Mouse (Mus musculus) neural tube, embryonic 14.5 days (tissue): ENCODE measurements around the gene Thnsl2. TPM values are rescaled to one million over a fixed set of nuclear protein-coding genes. Genes with fewer than 3 reads are reported as not detected.

Source experiments
- ATAC-seq: fragments of 200-750 bp; cut with Nextera tagmentation; 2 replicates; pipeline ENCODE4 v1.8.0; 2017; ENCODE audit warnings: low read depth, mild to moderate bottlenecking, moderate TSS enrichment, moderate library complexity
- H3K27ac ChIP-seq: fragments of 300-500 bp; sonication (generic); 2 replicates; pipeline ENCODE4 v1.5.1; 2014; ENCODE audit warnings: low read depth, mild to moderate bottlenecking, control low read depth, low read length, moderate library complexity, mixed read lengths
- H3K27me3 ChIP-seq: fragments of 300-500 bp; sonication (generic); 2 replicates; pipeline ENCODE4 v1.6.1; 2014; ENCODE audit warnings: low read length; ENCODE audit not compliant: control insufficient read depth, insufficient read depth
- H3K36me3 ChIP-seq: fragments of 300-500 bp; sonication (generic); 2 replicates; pipeline ENCODE4 v1.6.1; 2014; ENCODE audit warnings: low read length, mixed read lengths; ENCODE audit not compliant: control insufficient read depth, insufficient read depth
- H3K4me1 ChIP-seq: fragments of 300-500 bp; sonication (generic); 2 replicates; pipeline ENCODE4 v1.6.1; 2014; ENCODE audit warnings: low read length; ENCODE audit not compliant: control insufficient read depth, insufficient read depth
- H3K4me2 ChIP-seq: fragments of 300-500 bp; sonication (generic); 2 replicates; pipeline ENCODE4 v1.6.1; 2014; ENCODE audit warnings: mild to moderate bottlenecking, low read depth, low read length, control low read depth
- H3K4me3 ChIP-seq: fragments of 300-500 bp; sonication (generic); 2 replicates; pipeline ENCODE4 v1.5.1; 2014; ENCODE audit warnings: low read depth, low read length, control low read depth, mixed read lengths
- H3K9ac ChIP-seq: fragments of 300-500 bp; sonication (generic); replicated peaks from 2 replicates; pipeline ENCODE4 v1.6.1; 2014; ENCODE audit warnings: low read depth, mild to moderate bottlenecking, control low read depth, low read length, mixed read lengths
- H3K9me3 ChIP-seq: fragments of 300-500 bp; sonication (generic); 2 replicates; pipeline ENCODE4 v1.6.1; 2016; ENCODE audit warnings: low read length; ENCODE audit not compliant: control insufficient read depth
- WGBS: fragments of 180-500 bp; shearing (Covaris S2); extraction: QIAGEN DNeasy Blood & Tissue Kit; methylation state at CpG from one replicate; pipeline ENCODE4 v1.1.7; 2014; 5-methylcytosine and 5-hydroxymethylcytosine counted together
- polyA plus RNA-seq: library from polyadenylated mRNA; unstranded; fragments of >200 nt; fragmentation: Nextera tagmentation; extraction: Ambion mirVana; gene quantifications from 2 replicates; pipeline ENCODE4 v1.2.1, GENCODE M21; 2014

Gene Thnsl2
- polyA plus RNA-seq, 1 experiment from 2014 or later = 4.6 TPM

GRCm38 (mm10) chr6:71164394-71164793, 20.2 kb upstream of the Thnsl2 start:
- Histone ChIP-seq H3K4me3 (no peak overlapping the region), H3K9me3 (no peaks in the 10 kb centered on the region), H3K4me2 (no peak overlapping the region), H3K9ac (no peak overlapping the region), H3K27me3 (no peaks in the 10 kb centered on the region), H3K4me1 (no peaks in the 10 kb centered on the region), H3K27ac (no peak overlapping the region), H3K36me3 (no peaks in the 10 kb centered on the region)
- 36% methylated on average over 6 of the region's 6 CpGs for WGBS
- ATAC-seq = no peak

GRCm38 (mm10) chr6:71162269-71162668, 18.0 kb upstream of the Thnsl2 start:
- Histone ChIP-seq H3K27ac (no peak overlapping the region), H3K27me3 (no peaks in the 10 kb centered on the region), H3K9ac (no peak overlapping the region), H3K4me3 (no peak overlapping the region), H3K4me1 (no peaks in the 10 kb centered on the region), H3K4me2 (no peak overlapping the region), H3K36me3 (no peaks in the 10 kb centered on the region), H3K9me3 (no peaks in the 10 kb centered on the region; the same call in 1 of the 2 replicates)
- no peak for ATAC-seq
- 69% methylated on average over 4 of the region's 4 CpGs for WGBS

GRCm38 (mm10) chr6:71161290-71161689, 17.1 kb upstream of the Thnsl2 start:
- WGBS = 81% methylated on average over 7 of the region's 7 CpGs

GRCm38 (mm10) chr6:71156674-71157326, 12.6 kb upstream of the Thnsl2 start:
- Histone ChIP-seq H3K36me3 (no peaks in the 10 kb centered on the region), H3K9ac (no peak overlapping the region), H3K4me1 (no peaks in the 10 kb centered on the region), H3K4me2 (no peak overlapping the region), H3K9me3 (no peaks in the 10 kb centered on the region; the same call in 1 of the 2 replicates), H3K4me3 (no peak overlapping the region), H3K27me3 (no peaks in the 10 kb centered on the region), H3K27ac (no peak overlapping the region)
- 80% methylated on average over 5 of the region's 5 CpGs for WGBS
- no peak for ATAC-seq

More at GRCm38 (mm10) chr6:71161290-71161689, 17.1 kb upstream of the Thnsl2 start:
- Histone ChIP-seq H3K4me1 (no peaks in the 10 kb centered on the region), H3K36me3 (no peaks in the 10 kb centered on the region), H3K27ac (no peak overlapping the region), H3K9ac (no peak overlapping the region), H3K4me3 (no peak overlapping the region), H3K27me3 (no peaks in the 10 kb centered on the region), H3K4me2 (no peak overlapping the region), H3K9me3 (no peaks in the 10 kb centered on the region; the same call in 1 of the 2 replicates)
- ATAC-seq = no peak

- H3K36me3 ChIP-seq = no peaks in the 10 kb centered on the region
- no peaks in the 10 kb centered on the region for H3K27me3 ChIP-seq
- no peak overlapping the region for H3K4me2 ChIP-seq
- 76% methylated on average over 6 of the region's 6 CpGs for WGBS
- no peak for ATAC-seq
- no peaks in the 10 kb centered on the region for H3K4me1 ChIP-seq
- H3K4me3 ChIP-seq = no peak overlapping the region
- no peak overlapping the region for H3K9ac ChIP-seq
- no peak overlapping the region for H3K27ac ChIP-seq
- no peaks in the 10 kb centered on the region; the same call in 1 of the 2 replicates for H3K9me3 ChIP-seq
These were observed 10.6 kb upstream of the Thnsl2 start for GRCm38 (mm10) chr6:71154861-71155260.

GRCm38 (mm10) chr6:71153486-71153885, 9.2 kb upstream of the Thnsl2 start:
- Histone ChIP-seq H3K9me3 (no peaks in the 10 kb centered on the region; the same call in 1 of the 2 replicates), H3K9ac (no peak overlapping the region), H3K4me2 (no peak overlapping the region), H3K36me3 (no peaks in the 10 kb centered on the region), H3K27me3 (no peaks in the 10 kb centered on the region), H3K4me1 (no peaks in the 10 kb centered on the region), H3K27ac (no peak overlapping the region), H3K4me3 (no peak overlapping the region)
- 85% methylated on average over 4 of the region's 4 CpGs for WGBS
- no peak for ATAC-seq

- Histone ChIP-seq H3K4me3 (no peak overlapping the region), H3K27me3 (no peaks in the 10 kb centered on the region), H3K9me3 (no peaks in the 10 kb centered on the region), H3K4me2 (no peak overlapping the region), H3K4me1 (no peaks in the 10 kb centered on the region), H3K27ac (no peak overlapping the region), H3K36me3 (no peaks in the 10 kb centered on the region), H3K9ac (no peak overlapping the region)
- ATAC-seq = no peak
- 22% methylated on average over 10 of the region's 10 CpGs for WGBS
These were observed 6.9 kb upstream of the Thnsl2 start for GRCm38 (mm10) chr6:71151098-71151497.

- H3K27me3 ChIP-seq = no peaks in the 10 kb centered on the region
- WGBS = 20% methylated on average over 5 of the region's 5 CpGs
- H3K9me3 ChIP-seq = no peaks in the 10 kb centered on the region
- no peak overlapping the region for H3K9ac ChIP-seq
- H3K4me3 ChIP-seq = no peak overlapping the region
- no peak overlapping the region for H3K27ac ChIP-seq
- peak; percentile 73; the same call in 1 of the 2 replicates for ATAC-seq
- H3K36me3 ChIP-seq = no peaks in the 10 kb centered on the region
- no peak overlapping the region for H3K4me2 ChIP-seq
- no peaks in the 10 kb centered on the region for H3K4me1 ChIP-seq
These were observed 5.3 kb upstream of the Thnsl2 start for GRCm38 (mm10) chr6:71149534-71149933.

GRCm38 (mm10) chr6:71148336-71148735, 4.1 kb upstream of the Thnsl2 start:
- Histone ChIP-seq H3K4me2 (no peak overlapping the region), H3K27me3 (no peaks in the 10 kb centered on the region), H3K9ac (no peak overlapping the region), H3K4me3 (no peak overlapping the region), H3K27ac (no peak overlapping the region), H3K36me3 (no peaks in the 10 kb centered on the region), H3K9me3 (no peaks in the 10 kb centered on the region), H3K4me1 (no peaks in the 10 kb centered on the region)
- WGBS = 81% methylated on average over 6 of the region's 6 CpGs
- no peak for ATAC-seq
